Mouse (Mus musculus) liver, embryonic 15.5 days (tissue): ENCODE results near the gene Gpr87. TPM values are rescaled to one million over a fixed set of nuclear protein-coding genes. Genes with fewer than 3 reads are reported as not detected.

Experiments
- ATAC-seq: fragments of 200-750 bp; cut with Nextera tagmentation; 2 replicates; pipeline ENCODE4 v1.8.0; 2017; ENCODE audit warnings: moderate number of reproducible peaks, mild to moderate bottlenecking, moderate library complexity; ENCODE audit not compliant: insufficient read depth
- H3K27ac ChIP-seq: fragments of 300-500 bp; sonication (generic); replicated peaks from 2 replicates; pipeline ENCODE4 v1.5.1; 2015; ENCODE audit warnings: mild to moderate bottlenecking, inconsistent platforms
- H3K27me3 ChIP-seq: fragments of 300-500 bp; sonication (generic); 2 replicates; pipeline ENCODE4 v1.6.1; 2015; ENCODE audit warnings: mild to moderate bottlenecking, inconsistent platforms
- H3K36me3 ChIP-seq: fragments of 300-500 bp; sonication (generic); replicated peaks from 2 replicates; pipeline ENCODE4 v1.6.1; 2015; ENCODE audit warnings: moderate library complexity, mild to moderate bottlenecking, inconsistent platforms
- H3K4me1 ChIP-seq: fragments of 300-500 bp; sonication (generic); replicated peaks from 2 replicates; pipeline ENCODE4 v1.6.1; 2015; ENCODE audit warnings: inconsistent platforms
- H3K4me2 ChIP-seq: fragments of 300-500 bp; sonication (generic); 2 replicates; pipeline ENCODE4 v1.6.1; 2015; ENCODE audit warnings: moderate library complexity, mild to moderate bottlenecking, inconsistent platforms
- H3K4me3 ChIP-seq: fragments of 300-500 bp; sonication (generic); replicated peaks from 2 replicates; pipeline ENCODE4 v1.5.1; 2015; ENCODE audit warnings: mild to moderate bottlenecking, inconsistent platforms
- H3K9ac ChIP-seq: fragments of 300-500 bp; sonication (generic); 2 replicates; pipeline ENCODE4 v1.6.1; 2015; ENCODE audit warnings: moderate library complexity, mild to moderate bottlenecking, inconsistent platforms
- H3K9me3 ChIP-seq: fragments of 300-500 bp; sonication (generic); replicated peaks from 2 replicates; pipeline ENCODE4 v1.6.1; 2016; ENCODE audit warnings: inconsistent platforms
- WGBS: fragments of 180-500 bp; shearing (Covaris S2); methylation state at CpG from one replicate; pipeline ENCODE4 v1.1.7; 2015; ENCODE audit warnings: mixed read lengths; ENCODE audit not compliant: insufficient replicate concordance; 5-methylcytosine and 5-hydroxymethylcytosine counted together
- polyA plus RNA-seq: library from polyadenylated mRNA; unstranded; fragments of >200 nt; fragmentation: Nextera tagmentation; extraction: Ambion mirVana; gene quantifications from 2 replicates; pipeline ENCODE4 v1.2.1, GENCODE M21; 2015

The Gpr87 gene
- polyA plus RNA-seq, 1 experiment from 2014 or later, result not detected

DNA sequence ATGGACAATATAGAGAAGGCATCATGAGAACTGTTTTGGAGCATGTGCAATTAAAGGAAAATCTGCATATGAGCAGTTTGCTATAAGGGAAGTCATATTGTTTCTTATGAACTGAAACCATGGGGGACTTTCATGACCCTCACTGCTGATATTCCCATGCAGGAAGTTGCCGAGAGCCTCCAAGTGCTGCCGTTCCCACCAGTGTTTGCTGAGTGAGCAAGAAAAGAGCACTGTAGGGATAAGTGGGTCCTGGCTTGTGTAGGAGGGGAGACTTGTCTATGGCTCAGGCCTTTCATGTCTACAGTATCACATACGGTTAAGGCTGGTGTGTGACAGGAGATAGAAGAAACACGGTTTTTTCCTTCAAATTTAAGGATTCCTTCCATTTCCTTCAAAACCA lies 9.2 kb downstream of the Gpr87 start:
- Histone ChIP-seq H3K4me3 (no peak overlapping the region), H3K36me3 (no peaks in the 10 kb centered on the region), H3K4me1 (no peaks in the 10 kb centered on the region), H3K4me2 (no peak overlapping the region), H3K9me3 (no peaks in the 10 kb centered on the region), H3K9ac (no peak overlapping the region), H3K27me3 (no peaks in the 10 kb centered on the region), H3K27ac (no peak overlapping the region)
- 68% methylated on average over 4 of the region's 4 CpGs for WGBS
- ATAC-seq, result no peak

DNA sequence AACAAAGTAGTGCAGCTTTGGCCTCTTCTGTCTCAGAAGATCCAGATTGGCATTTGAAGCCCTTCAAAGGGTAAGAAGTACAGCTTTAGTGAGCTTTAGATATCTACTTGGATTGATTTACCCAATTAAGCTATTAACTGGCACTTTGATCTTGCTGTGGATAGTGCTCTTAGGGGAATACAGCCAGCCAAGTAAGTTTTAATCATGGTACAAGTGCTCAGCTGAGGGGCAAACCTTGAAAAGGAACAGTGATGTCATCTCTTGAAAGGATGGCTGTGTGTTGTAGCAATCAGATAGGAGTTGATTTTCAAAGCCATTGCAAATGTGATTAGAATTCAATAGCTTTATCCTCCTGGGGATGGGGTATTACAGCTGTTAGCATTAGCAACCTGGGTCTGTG lies 12.8 kb downstream of the Gpr87 start:
- no peak overlapping the region for H3K9ac ChIP-seq
- no peaks in the 10 kb centered on the region for H3K9me3 ChIP-seq
- no peaks in the 10 kb centered on the region for H3K27me3 ChIP-seq
- H3K4me3 ChIP-seq, result no peak overlapping the region
- no peak overlapping the region for H3K27ac ChIP-seq
- H3K4me2 ChIP-seq, result no peak overlapping the region
- peaks cover 6% of the 10 kb centered on the region; the same call in 1 of the 2 replicates for H3K4me1 ChIP-seq
- H3K36me3 ChIP-seq, result no peaks in the 10 kb centered on the region
- no peak for ATAC-seq

DNA sequence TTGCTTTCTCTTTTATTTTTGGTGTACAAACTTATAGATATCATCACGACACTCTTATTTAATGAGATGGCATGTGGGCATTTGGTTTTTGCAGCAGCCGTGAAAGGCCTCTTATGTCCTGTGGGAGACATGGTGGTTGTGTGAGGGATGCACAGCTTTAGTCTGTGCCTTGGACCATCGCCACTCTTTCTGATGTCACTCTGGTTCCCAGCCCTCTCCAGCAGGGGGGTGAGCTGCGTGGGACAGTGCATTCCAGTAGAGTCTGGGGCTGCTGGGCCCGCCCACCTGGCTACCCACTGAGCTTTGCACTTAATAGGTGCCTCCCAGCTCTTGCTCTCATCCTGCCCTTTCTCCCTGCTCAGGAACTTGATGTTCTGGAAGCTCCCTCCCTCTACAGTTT lies 13.8 kb downstream of the Gpr87 start:
- no peak overlapping the region for H3K4me2 ChIP-seq
- no peak overlapping the region for H3K27ac ChIP-seq
- no peak overlapping the region for H3K9ac ChIP-seq
- peaks cover 7% of the 10 kb centered on the region; the same call in 1 of the 2 replicates for H3K4me1 ChIP-seq
- H3K27me3 ChIP-seq, result no peaks in the 10 kb centered on the region
- WGBS, result 60% methylated on average over 5 of the region's 5 CpGs
- no peak for ATAC-seq
- H3K36me3 ChIP-seq, result no peaks in the 10 kb centered on the region
- no peaks in the 10 kb centered on the region for H3K9me3 ChIP-seq
- H3K4me3 ChIP-seq, result no peak overlapping the region

DNA sequence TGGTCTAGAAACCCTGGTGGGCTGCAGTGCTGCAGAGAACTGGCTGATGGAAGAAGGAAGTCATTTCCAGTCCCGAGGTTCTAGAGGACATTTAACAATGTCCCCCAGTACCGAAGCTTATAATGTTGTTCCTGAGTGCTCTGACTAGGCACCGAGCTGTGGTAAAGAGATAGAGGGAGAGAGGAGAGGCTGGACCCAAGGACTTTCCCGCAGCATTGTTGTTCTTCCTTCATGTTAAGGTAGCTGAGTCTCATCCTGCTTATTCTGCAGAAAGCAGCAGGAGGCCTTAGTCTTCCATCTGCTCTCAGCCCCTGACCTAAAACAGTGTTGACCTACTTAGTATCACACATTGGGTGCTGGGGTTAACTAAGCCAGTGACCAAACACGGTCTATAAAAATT lies 18.0 kb downstream of the Gpr87 start:
- peaks cover 7% of the 10 kb centered on the region; the same call in 1 of the 2 replicates for H3K4me1 ChIP-seq
- no peaks in the 10 kb centered on the region for H3K9me3 ChIP-seq
- H3K36me3 ChIP-seq, result no peaks in the 10 kb centered on the region
- no peak overlapping the region for H3K27ac ChIP-seq
- H3K4me3 ChIP-seq, result no peak overlapping the region
- no peak overlapping the region for H3K4me2 ChIP-seq
- no peak overlapping the region for H3K9ac ChIP-seq
- ATAC-seq, result no peak
- H3K27me3 ChIP-seq, result no peaks in the 10 kb centered on the region
- WGBS, result 46% methylated on average over 5 of the region's 5 CpGs

DNA sequence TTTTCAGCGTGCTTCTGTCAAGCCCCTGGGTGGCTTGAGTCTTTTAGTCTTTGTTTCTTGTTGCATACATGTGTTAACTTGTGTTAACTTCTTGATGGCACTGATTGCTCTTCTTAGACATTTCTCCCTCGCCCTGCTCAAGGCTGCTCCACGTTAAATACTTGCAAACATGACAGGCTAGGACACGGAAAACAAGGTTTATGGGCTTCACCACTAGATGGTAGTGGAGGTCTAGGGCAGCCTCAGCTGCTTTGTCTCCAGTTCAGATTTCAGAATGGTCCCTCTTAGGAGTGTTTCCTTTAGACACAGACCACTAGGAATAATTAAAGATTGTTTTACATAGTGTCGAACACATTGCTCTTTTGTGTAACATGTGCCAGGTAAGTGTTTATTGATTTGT lies 19.7 kb downstream of the Gpr87 start:
- Histone ChIP-seq H3K27ac (no peak overlapping the region), H3K4me2 (no peak overlapping the region), H3K9me3 (no peaks in the 10 kb centered on the region), H3K4me1 (peaks cover 7% of the 10 kb centered on the region; the same call in 1 of the 2 replicates), H3K9ac (no peak overlapping the region), H3K27me3 (no peaks in the 10 kb centered on the region), H3K36me3 (no peaks in the 10 kb centered on the region), H3K4me3 (no peak overlapping the region)
- WGBS, result 27% methylated on average over 5 of the region's 5 CpGs
- ATAC-seq, result no peak

DNA sequence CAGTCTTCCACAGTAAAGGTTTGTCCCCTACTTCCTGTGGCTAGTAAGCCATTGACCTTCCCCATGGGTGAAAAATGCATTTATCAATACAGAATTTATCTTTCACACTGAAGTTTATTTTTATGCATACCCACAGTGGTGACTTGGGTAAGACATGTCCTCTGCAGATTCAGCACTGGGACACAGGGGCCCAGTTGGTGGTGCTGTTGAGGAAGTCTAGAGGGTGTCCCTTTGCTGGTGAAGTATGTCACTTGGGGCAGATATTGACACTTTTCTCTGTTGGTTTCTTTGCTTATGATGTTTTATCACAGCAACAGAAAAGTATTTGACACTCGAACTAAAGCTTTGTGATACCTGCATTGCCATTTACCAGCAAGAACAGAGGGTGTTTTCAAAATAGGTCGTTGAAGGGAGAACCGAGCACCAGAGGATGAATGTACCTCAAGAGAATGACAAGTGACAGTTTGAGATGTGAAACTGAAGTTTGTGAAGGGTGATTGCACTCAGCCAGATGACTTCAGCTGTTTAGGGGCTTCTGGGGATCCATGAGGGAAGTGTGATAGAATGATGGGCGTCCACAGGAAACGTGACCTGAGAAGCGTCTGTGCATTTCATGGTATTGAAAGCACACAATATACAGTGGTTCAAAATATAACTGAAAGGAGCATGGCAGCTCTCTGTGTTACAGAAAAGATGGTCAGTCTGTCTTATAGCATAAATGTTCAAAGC lies 20.3 kb downstream of the Gpr87 start:
- no peak for ATAC-seq
- H3K9me3 ChIP-seq, result no peaks in the 10 kb centered on the region
- WGBS, result 36% methylated on average over 6 of the region's 6 CpGs
- peaks cover 7% of the 10 kb centered on the region; the same call in 1 of the 2 replicates for H3K4me1 ChIP-seq
- H3K4me2 ChIP-seq, result no peak overlapping the region
- no peaks in the 10 kb centered on the region for H3K27me3 ChIP-seq
- H3K9ac ChIP-seq, result no peak overlapping the region
- no peak overlapping the region for H3K27ac ChIP-seq
- H3K36me3 ChIP-seq, result no peaks in the 10 kb centered on the region
- H3K4me3 ChIP-seq, result no peak overlapping the region

DNA sequence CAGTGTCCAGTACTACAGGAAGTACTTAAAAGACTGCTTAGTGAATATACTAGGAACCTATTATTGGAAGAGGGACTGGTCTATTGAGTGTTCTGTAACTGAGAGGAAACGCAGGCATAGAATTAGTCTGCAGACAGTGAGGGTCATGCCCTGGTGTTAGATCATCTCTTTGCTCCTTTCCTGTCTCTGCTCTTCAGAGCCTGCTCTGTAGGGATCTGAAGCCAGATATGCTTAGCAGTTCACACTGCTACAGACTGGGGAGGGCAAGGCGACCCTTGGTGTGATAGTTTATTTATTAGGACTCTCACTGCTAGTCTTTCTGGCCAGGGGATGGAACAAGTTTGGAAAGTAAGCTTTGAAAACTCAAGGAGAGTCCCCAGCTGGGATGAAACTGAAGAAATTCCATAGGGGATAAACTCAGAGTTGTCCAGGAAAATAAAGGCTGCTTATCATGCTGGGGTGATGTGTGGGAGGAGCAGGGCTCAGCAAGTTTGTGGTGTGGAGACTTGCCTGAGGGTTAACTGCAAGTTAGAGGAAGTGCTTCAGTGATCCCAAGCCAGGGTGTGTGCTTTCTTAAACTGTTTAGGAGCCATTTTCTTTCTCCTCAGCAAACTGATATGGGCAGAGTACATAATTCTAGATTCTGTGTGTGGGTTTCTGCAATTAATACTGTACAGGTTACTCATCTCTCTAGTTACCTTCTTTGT lies 24.8 kb downstream of the Gpr87 start:
- 41% methylated on average over 2 of the region's 2 CpGs for WGBS
- Histone ChIP-seq H3K4me2 (no peak overlapping the region), H3K36me3 (no peaks in the 10 kb centered on the region), H3K9ac (no peak overlapping the region), H3K27ac (no peak overlapping the region), H3K4me1 (no peaks in the 10 kb centered on the region), H3K4me3 (no peak overlapping the region), H3K27me3 (no peaks in the 10 kb centered on the region), H3K9me3 (no peaks in the 10 kb centered on the region)
- no peak for ATAC-seq

DNA sequence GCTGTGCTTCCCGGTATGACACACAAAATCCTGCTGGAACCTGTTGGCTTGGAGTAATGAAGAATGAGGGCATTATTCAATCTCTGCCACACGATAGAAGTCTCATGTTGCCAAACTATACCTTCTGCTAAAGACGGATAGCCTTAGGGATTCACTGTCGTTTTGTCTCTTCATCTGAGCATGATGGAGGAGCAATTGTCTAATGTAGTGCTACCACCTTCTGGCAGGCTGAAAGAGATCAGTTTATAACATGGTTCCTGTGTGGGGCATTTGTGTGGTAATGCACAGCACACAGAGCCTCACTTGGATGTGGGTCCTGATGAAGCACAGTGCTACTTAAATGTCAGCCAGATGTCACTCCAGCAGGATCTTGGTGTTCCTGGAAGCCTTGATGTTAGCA lies 25.7 kb downstream of the Gpr87 start:
- Histone ChIP-seq H3K36me3 (no peaks in the 10 kb centered on the region), H3K4me3 (no peak overlapping the region), H3K9ac (no peak overlapping the region), H3K9me3 (no peaks in the 10 kb centered on the region), H3K27ac (no peak overlapping the region), H3K4me1 (no peaks in the 10 kb centered on the region), H3K27me3 (no peaks in the 10 kb centered on the region), H3K4me2 (no peak overlapping the region)
- ATAC-seq, result no peak
- WGBS, result 60% methylated on average over 4 of the region's 4 CpGs

DNA sequence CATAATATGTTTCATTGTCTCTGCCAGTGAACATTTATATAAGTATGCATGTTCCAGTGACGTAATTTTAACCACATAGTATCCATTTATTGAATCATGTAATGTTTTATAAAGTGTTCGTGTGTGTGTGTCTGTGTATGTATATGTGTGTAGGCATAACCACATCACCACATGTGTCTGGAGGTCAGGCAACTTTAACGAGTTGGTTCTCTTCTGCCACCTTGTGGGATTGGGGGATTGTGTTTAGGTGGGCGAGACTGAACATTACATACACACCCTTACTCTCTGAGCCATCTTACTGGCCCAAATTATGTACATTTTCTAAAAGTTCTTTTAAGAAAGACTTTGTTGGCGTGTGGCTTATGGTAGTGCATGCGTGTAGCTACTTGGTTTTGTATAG lies 26.4 kb downstream of the Gpr87 start:
- Histone ChIP-seq H3K4me2 (no peak overlapping the region), H3K9me3 (no peaks in the 10 kb centered on the region), H3K27me3 (no peaks in the 10 kb centered on the region), H3K27ac (no peak overlapping the region), H3K4me3 (no peak overlapping the region), H3K36me3 (no peaks in the 10 kb centered on the region), H3K4me1 (no peaks in the 10 kb centered on the region), H3K9ac (no peak overlapping the region)
- ATAC-seq, result no peak
- 60% methylated on average over 6 of the region's 6 CpGs for WGBS

DNA sequence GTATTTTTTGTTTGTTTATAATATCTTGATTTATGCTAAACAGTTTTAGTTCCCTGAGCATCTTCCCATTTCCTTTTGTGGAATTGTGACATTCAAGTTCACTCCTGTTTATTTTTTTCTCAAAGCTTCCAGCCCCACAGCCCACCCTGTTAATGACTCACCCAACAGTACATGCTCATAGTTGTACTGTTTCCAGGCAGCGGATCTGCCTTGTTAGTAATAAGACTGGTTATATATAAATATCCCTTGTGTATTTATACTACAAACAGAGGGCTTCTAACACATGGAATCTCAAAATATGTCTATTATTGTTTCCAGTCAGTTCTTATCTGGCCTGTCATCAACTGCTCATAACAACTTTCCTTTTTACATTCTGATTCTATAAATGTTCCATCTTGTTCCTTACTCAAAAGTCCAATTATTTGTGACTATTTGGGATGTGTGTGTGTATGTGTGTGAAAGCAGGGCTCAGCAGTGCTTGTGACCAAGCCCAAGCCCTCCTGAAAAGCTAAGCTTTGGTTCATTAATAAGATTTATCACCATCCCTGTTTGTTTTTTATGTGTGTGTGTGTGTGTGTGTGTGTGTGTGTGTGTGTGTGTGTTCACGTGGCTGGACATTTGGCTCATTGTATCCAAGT lies 27.4 kb downstream of the Gpr87 start:
- no peak for ATAC-seq
- Histone ChIP-seq H3K9me3 (no peaks in the 10 kb centered on the region), H3K4me2 (no peak overlapping the region), H3K27ac (no peak overlapping the region), H3K9ac (no peak overlapping the region), H3K4me3 (no peak overlapping the region), H3K36me3 (no peaks in the 10 kb centered on the region), H3K27me3 (no peaks in the 10 kb centered on the region), H3K4me1 (no peaks in the 10 kb centered on the region)
- WGBS, result 65% methylated on average over 2 of the region's 2 CpGs

DNA sequence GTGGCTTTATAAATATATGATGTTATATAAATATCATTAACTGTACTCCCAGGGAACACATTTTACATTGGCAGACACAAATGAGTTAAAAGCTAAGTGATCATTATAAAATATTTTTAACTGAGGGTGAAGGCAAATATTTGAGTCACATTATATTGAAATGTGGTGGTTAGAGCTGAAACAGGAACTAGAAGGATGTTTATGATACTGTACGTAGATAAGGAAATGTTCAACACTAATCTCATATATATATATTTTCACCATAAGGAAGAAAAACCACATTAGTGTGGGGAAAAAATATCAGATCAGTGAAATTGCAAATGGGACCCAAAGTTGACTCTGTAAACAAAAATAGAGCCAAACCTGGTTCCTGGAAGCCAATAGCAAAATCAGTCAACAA lies 34.4 kb downstream of the Gpr87 start:
- no peaks in the 10 kb centered on the region for H3K9me3 ChIP-seq
- H3K4me1 ChIP-seq, result no peaks in the 10 kb centered on the region
- no peak for ATAC-seq
- no peak overlapping the region for H3K4me3 ChIP-seq
- no peak overlapping the region for H3K4me2 ChIP-seq
- no peaks in the 10 kb centered on the region for H3K27me3 ChIP-seq
- H3K27ac ChIP-seq, result no peak overlapping the region
- WGBS, result 45% methylated on average over 1 of the region's 1 CpGs
- H3K9ac ChIP-seq, result no peak overlapping the region
- H3K36me3 ChIP-seq, result no peaks in the 10 kb centered on the region
